Mouse (Mus musculus) E14TG2a.4 (cell line): ENCODE data around the gene Gpr157.

Experiments used
- CTCF ChIP-seq: conservative IDR thresholded peaks from 2 replicates; pipeline ENCODE4 v1.5.1; 2014; ENCODE audit warnings: low read length
- NANOG ChIP-seq: IDR thresholded peaks from 2 replicates; pipeline ENCODE4 v1.6.1; 2014; ENCODE audit warnings: borderline replicate concordance, low read length, mixed read lengths
- POU5F1 ChIP-seq: IDR thresholded peaks from 2 replicates; pipeline ENCODE4 v1.6.1; 2014; ENCODE audit warnings: low read length, borderline replicate concordance

- TF ChIP-seq CTCF (no peak), NANOG (no peak), POU5F1 (no peak)
Measured at GRCm38 (mm10) chr4:150097847-150098246, 10.7 kb downstream of the Gpr157 start.
